Mouse (Mus musculus) neural tube, embryonic 12.5 days (tissue): ENCODE results near the gene Zbtb45. TPM values are rescaled to one million over a fixed set of nuclear protein-coding genes. Genes with fewer than 3 reads are reported as not detected.

Source experiments
- ATAC-seq: fragments of 200-750 bp; cut with Nextera tagmentation; 2 replicates; pipeline ENCODE4 v1.8.0; 2017; ENCODE audit warnings: low read depth, mild to moderate bottlenecking, moderate TSS enrichment, moderate library complexity; ENCODE audit not compliant: low FRiP score
- H3K27ac ChIP-seq: fragments of 300-500 bp; sonication (generic); 2 replicates; pipeline ENCODE4 v1.5.1; 2016
- H3K27me3 ChIP-seq: fragments of 300-500 bp; sonication (generic); replicated peaks from 2 replicates; pipeline ENCODE4 v1.6.1; 2016; ENCODE audit warnings: mild to moderate bottlenecking
- H3K36me3 ChIP-seq: fragments of 300-500 bp; sonication (generic); 2 replicates; pipeline ENCODE4 v1.6.1; 2016; ENCODE audit warnings: mild to moderate bottlenecking
- H3K4me1 ChIP-seq: fragments of 300-500 bp; sonication (generic); 2 replicates; pipeline ENCODE4 v1.6.1; 2016
- H3K4me2 ChIP-seq: fragments of 300-500 bp; sonication (generic); replicated peaks from 2 replicates; pipeline ENCODE4 v1.6.1; 2016; ENCODE audit warnings: mild to moderate bottlenecking
- H3K4me3 ChIP-seq: fragments of 300-500 bp; sonication (generic); 2 replicates; pipeline ENCODE4 v1.5.1; 2016
- H3K9ac ChIP-seq: fragments of 300-500 bp; sonication (generic); 2 replicates; pipeline ENCODE4 v1.6.1; 2016; ENCODE audit warnings: mild to moderate bottlenecking
- H3K9me3 ChIP-seq: fragments of 300-500 bp; sonication (generic); 2 replicates; pipeline ENCODE4 v1.6.1; 2016; ENCODE audit warnings: mild to moderate bottlenecking
- WGBS: fragments of 180-500 bp; shearing (Covaris S2); methylation state at CpG from one replicate; pipeline ENCODE4 v1.1.7; 2016; 5-methylcytosine and 5-hydroxymethylcytosine counted together
- polyA plus RNA-seq: library from polyadenylated mRNA; unstranded; fragments of >200 nt; fragmentation: Nextera tagmentation; extraction: Ambion mirVana; gene quantifications from 2 replicates; pipeline ENCODE4 v1.2.1, GENCODE M21; 2016

Gene Zbtb45
- polyA plus RNA-seq, 1 experiment from 2014 or later = 31.8 TPM

DNA sequence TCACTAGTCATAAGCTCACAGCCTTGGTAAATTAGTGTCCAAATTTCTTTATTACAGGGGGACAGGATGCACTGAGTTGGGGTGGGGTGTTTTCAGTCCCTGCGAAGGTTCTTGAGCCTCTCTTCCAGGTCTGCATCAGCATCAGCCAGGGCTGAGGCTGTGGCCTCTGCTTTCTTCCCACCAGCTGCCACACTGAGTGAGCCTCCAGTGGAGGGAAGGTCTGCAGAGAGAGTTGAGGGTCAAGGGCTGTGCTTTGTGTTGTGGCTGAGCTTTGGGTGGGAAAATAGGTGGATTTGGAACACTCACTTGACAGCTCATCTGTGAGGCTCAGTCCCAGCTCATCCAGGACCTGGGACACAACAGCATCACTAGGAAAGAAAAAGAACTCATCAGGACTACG lies 22.1 kb upstream of the Zbtb45 start:
- no peak for ATAC-seq
- 86% methylated on average over 2 of the region's 2 CpGs for WGBS
- Histone ChIP-seq H3K9me3 (no peaks in the 10 kb centered on the region), H3K27me3 (no peaks in the 10 kb centered on the region), H3K4me2 (no peak overlapping the region), H3K4me1 (peaks cover 33% of the 10 kb centered on the region), H3K27ac (no peak overlapping the region), H3K36me3 (peaks cover 75% of the 10 kb centered on the region), H3K9ac (no peak overlapping the region), H3K4me3 (no peak overlapping the region)

GRCm38 (mm10) chr7:13031069-13031468 lies 21.2 kb upstream of the Zbtb45 start:
- no peak overlapping the region; the same call in 1 of the 2 replicates for H3K27ac ChIP-seq
- H3K36me3 ChIP-seq = peaks cover 80% of the 10 kb centered on the region
- no peak for ATAC-seq
- no peaks in the 10 kb centered on the region for H3K27me3 ChIP-seq
- no peak overlapping the region for H3K9ac ChIP-seq
- WGBS = 82% methylated on average over 5 of the region's 5 CpGs
- H3K9me3 ChIP-seq = no peaks in the 10 kb centered on the region
- no peak overlapping the region for H3K4me3 ChIP-seq
- peaks cover 32% of the 10 kb centered on the region for H3K4me1 ChIP-seq
- H3K4me2 ChIP-seq = no peak overlapping the region

DNA sequence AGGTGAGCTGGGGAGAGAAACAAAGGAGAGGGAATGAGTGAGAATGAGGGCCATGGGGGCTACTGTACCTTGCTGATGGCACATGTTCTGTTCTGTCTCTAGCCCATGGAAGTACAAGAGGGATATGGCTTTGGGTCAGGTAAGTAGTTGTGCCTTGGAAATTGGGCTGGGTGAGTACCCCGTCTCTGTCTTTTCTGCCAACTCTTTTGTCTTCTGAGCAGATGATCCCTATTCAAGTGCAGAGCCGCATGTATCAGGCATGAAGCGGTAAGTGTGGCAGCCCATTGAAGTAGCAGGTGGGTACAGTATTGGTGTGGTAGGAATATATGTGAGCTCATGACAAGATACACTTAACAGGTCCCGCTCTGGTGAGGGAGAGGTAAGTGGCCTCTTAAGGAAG lies 19.2 kb upstream of the Zbtb45 start:
- Histone ChIP-seq H3K9me3 (no peaks in the 10 kb centered on the region), H3K4me2 (no peak overlapping the region), H3K27me3 (no peaks in the 10 kb centered on the region), H3K4me1 (peaks cover 29% of the 10 kb centered on the region), H3K36me3 (peaks cover 74% of the 10 kb centered on the region), H3K4me3 (no peak overlapping the region), H3K27ac (no peak overlapping the region), H3K9ac (no peak overlapping the region)
- WGBS = 93% methylated on average over 4 of the region's 4 CpGs
- no peak for ATAC-seq

GRCm38 (mm10) chr7:13025511-13026112 lies 15.8 kb upstream of the Zbtb45 start:
- WGBS = 29% methylated on average over 4 of the region's 4 CpGs
- Histone ChIP-seq H3K4me1 (peaks cover 21% of the 10 kb centered on the region), H3K9me3 (no peaks in the 10 kb centered on the region), H3K36me3 (peaks cover 52% of the 10 kb centered on the region), H3K27ac (no peak overlapping the region), H3K4me2 (peak overlapping the region; percentile 92), H3K9ac (peak overlapping the region; percentile 92), H3K4me3 (peak overlapping the region; percentile 95), H3K27me3 (no peaks in the 10 kb centered on the region)
- ATAC-seq = no peak

GRCm38 (mm10) chr7:13024805-13025204 lies 15.0 kb upstream of the Zbtb45 start:
- Histone ChIP-seq H3K27ac (peak overlapping the region; percentile 98), H3K27me3 (no peaks in the 10 kb centered on the region), H3K4me3 (peak overlapping the region; percentile 95), H3K4me2 (peak overlapping the region; percentile 92), H3K9me3 (no peaks in the 10 kb centered on the region), H3K9ac (peak overlapping the region; percentile 92), H3K4me1 (peaks cover 21% of the 10 kb centered on the region), H3K36me3 (peaks cover 44% of the 10 kb centered on the region)
- ATAC-seq = peak; percentile 69
- under 1% methylated on average over 44 of the region's 44 CpGs for WGBS

DNA sequence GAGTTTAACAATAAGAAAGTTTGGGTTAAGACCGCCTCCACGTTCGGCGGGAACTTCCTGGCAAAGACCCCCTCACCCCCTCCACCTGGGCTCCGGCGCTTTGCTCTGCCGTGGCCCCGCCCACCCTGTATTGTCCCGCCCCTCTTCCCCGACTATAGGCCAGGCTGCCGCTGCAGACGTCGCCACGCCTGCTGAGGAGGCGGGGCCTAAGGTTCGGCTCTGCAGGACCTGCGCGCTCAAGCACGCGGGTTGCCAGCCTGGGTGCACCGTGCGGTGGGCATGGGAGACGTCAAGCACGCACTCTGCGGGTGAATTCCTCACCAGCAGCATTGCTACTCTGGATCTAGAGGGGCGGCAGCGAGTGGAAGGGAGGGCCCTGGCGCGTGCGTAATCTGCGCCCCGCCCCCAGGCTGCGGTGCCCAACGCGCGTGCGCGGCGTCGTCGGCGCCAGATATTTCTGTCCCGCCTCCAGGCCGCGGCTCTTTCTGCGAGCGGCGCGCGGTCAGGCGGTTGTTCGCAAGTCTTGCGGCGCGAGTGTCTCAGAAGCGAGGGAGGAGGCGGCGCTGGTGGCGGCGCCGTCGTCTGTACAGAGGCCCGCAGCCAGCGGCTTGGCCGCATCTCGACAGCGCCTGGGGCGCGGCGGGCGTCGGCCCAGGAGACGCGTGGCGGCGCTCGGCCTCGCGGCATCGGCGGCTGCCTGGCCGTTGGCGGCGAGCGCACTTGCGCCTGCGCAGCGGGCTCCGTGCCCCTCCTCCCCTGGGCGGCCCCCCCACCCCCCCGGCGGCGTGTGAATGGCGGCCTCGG lies 14.3 kb upstream of the Zbtb45 start:
- peak overlapping the region; percentile 98 for H3K27ac ChIP-seq
- peak; percentile 84 for ATAC-seq
- H3K4me1 ChIP-seq = peaks cover 21% of the 10 kb centered on the region
- no peaks in the 10 kb centered on the region for H3K27me3 ChIP-seq
- peak overlapping the region; percentile 95 for H3K4me3 ChIP-seq
- H3K9ac ChIP-seq = peak overlapping the region; percentile 92
- peak overlapping the region; percentile 92 for H3K4me2 ChIP-seq
- peaks cover 37% of the 10 kb centered on the region for H3K36me3 ChIP-seq
- WGBS = under 1% methylated on average over 95 of the region's 95 CpGs
- no peaks in the 10 kb centered on the region for H3K9me3 ChIP-seq

GRCm38 (mm10) chr7:13022773-13023535 lies 13.1 kb upstream of the Zbtb45 start:
- no peaks in the 10 kb centered on the region for H3K27me3 ChIP-seq
- WGBS = 3% methylated on average over 31 of the region's 31 CpGs
- H3K27ac ChIP-seq = peak overlapping the region; percentile 75
- H3K4me1 ChIP-seq = peaks cover 21% of the 10 kb centered on the region
- peak; percentile 63 for ATAC-seq
- peak overlapping the region; percentile 92 for H3K9ac ChIP-seq
- peak overlapping the region; percentile 92 for H3K4me2 ChIP-seq
- no peaks in the 10 kb centered on the region for H3K9me3 ChIP-seq
- H3K36me3 ChIP-seq = peaks cover 25% of the 10 kb centered on the region
- peak overlapping the region; percentile 95 for H3K4me3 ChIP-seq

DNA sequence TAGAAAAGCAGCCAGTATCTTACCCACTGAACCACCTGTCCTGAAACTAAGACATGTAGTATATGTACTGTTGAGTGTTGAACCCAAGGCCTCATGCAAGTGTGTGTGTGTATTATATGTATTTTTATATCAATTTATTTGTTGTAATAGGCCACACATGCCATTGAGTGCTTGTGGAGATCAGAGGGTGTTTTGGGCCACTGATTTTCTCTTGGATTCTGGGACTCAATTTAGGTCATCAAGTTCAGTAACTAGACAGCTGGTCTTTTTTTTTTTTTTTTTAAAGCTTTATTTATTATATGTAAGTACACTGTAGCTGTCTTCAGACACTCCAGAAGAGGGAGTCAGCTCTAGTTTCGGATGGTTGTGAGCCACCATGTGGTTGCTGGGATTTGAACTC lies 5.4 kb upstream of the Zbtb45 start:
- Histone ChIP-seq H3K4me3 (no peak overlapping the region), H3K27me3 (no peaks in the 10 kb centered on the region), H3K9ac (no peak overlapping the region), H3K36me3 (no peaks in the 10 kb centered on the region), H3K4me2 (no peak overlapping the region), H3K9me3 (no peaks in the 10 kb centered on the region), H3K27ac (no peak overlapping the region), H3K4me1 (peaks cover 5% of the 10 kb centered on the region)
- WGBS = 89% methylated on average over 1 of the region's 1 CpGs
- no peak for ATAC-seq

DNA sequence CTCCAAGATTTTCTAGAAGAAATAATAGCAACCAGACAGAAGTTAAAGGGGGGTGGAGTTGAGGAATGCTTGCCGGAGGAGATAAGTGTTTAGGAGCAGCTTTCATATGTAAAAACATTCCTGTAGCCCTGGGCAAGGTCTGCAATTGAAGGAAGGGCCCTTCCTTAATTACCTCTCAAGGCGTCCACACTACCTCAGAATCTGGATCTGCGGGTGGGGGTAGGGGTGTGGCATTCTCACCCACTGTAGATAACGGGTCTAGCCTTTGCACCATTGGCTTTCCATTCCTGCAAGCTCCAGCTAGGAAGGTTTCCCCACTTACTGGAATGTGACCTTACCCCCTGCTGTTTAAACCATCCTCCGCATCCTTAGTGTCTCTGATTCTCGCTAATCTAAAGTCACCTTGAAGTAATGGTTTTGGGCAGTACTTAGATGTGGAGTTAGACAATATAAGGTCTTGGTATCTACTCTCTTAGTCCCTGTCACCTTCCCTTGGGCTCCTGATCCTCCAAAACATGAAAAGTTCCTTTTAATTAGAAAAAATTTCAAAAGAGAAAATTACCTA lies 4.5 kb upstream of the Zbtb45 start:
- H3K4me3 ChIP-seq = no peak overlapping the region
- peaks cover 6% of the 10 kb centered on the region for H3K4me1 ChIP-seq
- H3K9ac ChIP-seq = no peak overlapping the region
- no peaks in the 10 kb centered on the region for H3K27me3 ChIP-seq
- WGBS = 34% methylated on average over 6 of the region's 6 CpGs
- ATAC-seq = no peak
- no peaks in the 10 kb centered on the region for H3K9me3 ChIP-seq
- no peaks in the 10 kb centered on the region for H3K36me3 ChIP-seq
- H3K4me2 ChIP-seq = no peak overlapping the region
- H3K27ac ChIP-seq = no peak overlapping the region

GRCm38 (mm10) chr7:13013671-13014070 lies 3.8 kb upstream of the Zbtb45 start:
- ATAC-seq = no peak
- H3K9ac ChIP-seq = no peak overlapping the region
- no peaks in the 10 kb centered on the region for H3K36me3 ChIP-seq
- no peaks in the 10 kb centered on the region for H3K27me3 ChIP-seq
- no peak overlapping the region for H3K4me2 ChIP-seq
- WGBS = 65% methylated on average over 4 of the region's 4 CpGs
- no peak overlapping the region for H3K27ac ChIP-seq
- no peak overlapping the region for H3K4me3 ChIP-seq
- H3K9me3 ChIP-seq = no peaks in the 10 kb centered on the region
- peaks cover 10% of the 10 kb centered on the region for H3K4me1 ChIP-seq

- Histone ChIP-seq H3K4me2 (peak overlapping the region; percentile 76), H3K4me1 (peaks cover 28% of the 10 kb centered on the region), H3K36me3 (peaks cover 32% of the 10 kb centered on the region), H3K4me3 (peak overlapping the region; percentile 51), H3K9me3 (no peaks in the 10 kb centered on the region), H3K27me3 (peaks cover 11% of the 10 kb centered on the region), H3K9ac (peak overlapping the region; percentile 81), H3K27ac (peak overlapping the region; percentile 69)
- peak; percentile 90 for ATAC-seq
- WGBS = under 1% methylated on average over 42 of the region's 42 CpGs
Measured at GRCm38 (mm10) chr7:13009143-13010004, 460 bp downstream of the Zbtb45 start.
